Mouse (Mus musculus): Measurements from ENCODE around the gene Col7a1.

- TF ChIP-seq CTCF (IDR thresholded peaks at IDR 0.05; ENCODE audit: borderline replicate concordance, insufficient read depth, low read length) (no peak), POLR2A (IDR thresholded peaks at IDR 0.05; ENCODE audit: low read depth, low read length) (no peak)
Measured at GRCm38 (mm10) chr9:109010316-109010690, 56.9 kb downstream of the Col7a1 start.
